Comparison of ENCODE assay signal across 11 mouse cellular contexts in genomic region chr4:137763920-137764495, GRCm38 (mm10). TPM values are rescaled to one million over a fixed set of nuclear protein-coding genes. Genes with fewer than 3 reads are reported as not detected.
DNase-seq lines count a peak whose midpoint lies in the region; ATAC-seq and TF ChIP-seq lines count a peak whose summit lies in the region.
"Had no signal": no experiment of that assay in that cellular context is flagged by ENCODE, and none has a peak within 500 bp of the region (broad histone marks: within the 10 kb centered on the region; RNA-seq: fewer than 3 reads in every experiment).

No protein-coding gene starts in this region.

- peaks cover 51% of the 10 kb centered on the region for H3K4me1 ChIP-seq in hindbrain, embryonic 10.5 days (replicated peaks)
- peaks cover 22% of the 10 kb centered on the region for H3K4me1 ChIP-seq in hindbrain, embryonic 12.5 days
- H3K4me1 ChIP-seq in lung, postnatal 0 days (ENCODE audit: insufficient read depth, low read depth, low read length), result 0 out of 2 replicates have a peak, but pooled peaks cover 2% of the 10 kb centered on the region
- H3K4me1 ChIP-seq in lung, adult 2 months (ENCODE audit: control insufficient read depth, insufficient read depth, low read length), result peaks cover 2% of the 10 kb centered on the region; the same call in 1 of the 2 replicates
- H3K4me1 ChIP-seq in embryonic facial prominence, embryonic 15.5 days, result peaks cover 30% of the 10 kb centered on the region

- no peak for ATAC-seq in hindbrain, embryonic 12.5 days (ENCODE audit: low FRiP score)
- peak; percentile 65 for ATAC-seq in lung, postnatal 0 days
- no peak for ATAC-seq in embryonic facial prominence, embryonic 15.5 days (ENCODE audit: insufficient number of reproducible peaks, low FRiP score, low TSS enrichment, low read depth)

- H3K4me3 ChIP-seq in hindbrain, embryonic 10.5 days, result no peak overlapping the region
- H3K4me3 ChIP-seq in hindbrain, embryonic 12.5 days, result no peak overlapping the region
- no peak overlapping the region for H3K4me3 ChIP-seq in lung, postnatal 0 days (ENCODE audit: low read depth, low read length)
- H3K4me3 ChIP-seq in lung, adult 2 months (replicated peaks; ENCODE audit: extremely low read depth, low read depth, low read length), result no peak overlapping the region
- H3K4me3 ChIP-seq in embryonic facial prominence, embryonic 15.5 days (replicated peaks), result no peak overlapping the region
- H3K4me3 ChIP-seq in left cerebral cortex, adult 2 months, result no peak overlapping the region
- H3K4me3 ChIP-seq: limb, embryonic 15.5 days; neural tube, embryonic 12.5 days had no signal

- H3K4me2 ChIP-seq in hindbrain, embryonic 12.5 days (replicated peaks), result no peak overlapping the region
- no peak overlapping the region for H3K4me2 ChIP-seq in lung, postnatal 0 days (replicated peaks; ENCODE audit: low read depth, low read length)
- no peak overlapping the region for H3K4me2 ChIP-seq in embryonic facial prominence, embryonic 15.5 days (replicated peaks)
- H3K4me2 ChIP-seq: heart, embryonic 11.5 days; limb, embryonic 15.5 days; neural tube, embryonic 12.5 days had no signal

- intact Hi-C loops in left cerebral cortex, adult 2 months (cut with DNase I), result no loop called here

- no peaks in the 10 kb centered on the region for H3K9me3 ChIP-seq in hindbrain, embryonic 10.5 days
- H3K9me3 ChIP-seq in hindbrain, embryonic 12.5 days (replicated peaks), result no peaks in the 10 kb centered on the region
- no peaks in the 10 kb centered on the region for H3K9me3 ChIP-seq in lung, postnatal 0 days (ENCODE audit: low read length)
- no peaks in the 10 kb centered on the region for H3K9me3 ChIP-seq in embryonic facial prominence, embryonic 15.5 days (replicated peaks)
- H3K9me3 ChIP-seq: limb, embryonic 15.5 days; neural tube, embryonic 12.5 days had no signal

- no peak for DNase-seq in hindbrain, embryonic 10.5 days (ENCODE audit: low spot score)
- peak; percentile 70 for DNase-seq in lung, postnatal 0 days (ENCODE audit: low spot score)
- DNase-seq in lung, adult 2 months, result no peak
- peak; percentile 38 for DNase-seq in lung, postnatal 25 days (ENCODE audit: low spot score)
- DNase-seq in left cerebral cortex, adult 2 months (ENCODE audit: extremely low spot score in 1 of 2, low spot score in 2 of 2), result no peak

- no peak for TF ChIP-seq EP300 in lung, postnatal 0 days (IDR thresholded peaks at IDR 0.05)

- no peak for TF ChIP-seq CTCF in lung, postnatal 0 days (IDR thresholded peaks at IDR 0.05)
- TF ChIP-seq CTCF in lung, adult 2 months (IDR thresholded peaks at IDR 0.05; ENCODE audit: insufficient read depth, low read length), result no peak
- TF ChIP-seq CTCF in left cerebral cortex, adult 2 months (IDR thresholded peaks at IDR 0.05), result no peak

- no peaks in the 10 kb centered on the region for H3K27me3 ChIP-seq in hindbrain, embryonic 10.5 days (ENCODE audit: insufficient read depth, poor library complexity, severe bottlenecking)
- no peaks in the 10 kb centered on the region for H3K27me3 ChIP-seq in hindbrain, embryonic 12.5 days
- H3K27me3 ChIP-seq in lung, postnatal 0 days (replicated peaks; ENCODE audit: insufficient read depth, low read length), result no peaks in the 10 kb centered on the region
- no peaks in the 10 kb centered on the region for H3K27me3 ChIP-seq in embryonic facial prominence, embryonic 15.5 days
- H3K27me3 ChIP-seq: limb, embryonic 15.5 days; neural tube, embryonic 12.5 days had no signal

- H3K9ac ChIP-seq in hindbrain, embryonic 12.5 days, result no peak overlapping the region
- H3K9ac ChIP-seq in lung, postnatal 0 days (replicated peaks; ENCODE audit: low read depth), result no peak overlapping the region
- H3K9ac ChIP-seq in embryonic facial prominence, embryonic 15.5 days, result no peak overlapping the region
- H3K9ac ChIP-seq: limb, embryonic 15.5 days; neural tube, embryonic 12.5 days had no signal

- TF ChIP-seq POLR2A in lung, adult 2 months (IDR thresholded peaks at IDR 0.05; ENCODE audit: borderline replicate concordance, extremely low read depth, low read depth, low read length), result no peak

- peak overlapping the region; percentile 54; the same call in 1 of the 2 replicates for H3K27ac ChIP-seq in hindbrain, embryonic 10.5 days
- no peak overlapping the region for H3K27ac ChIP-seq in hindbrain, embryonic 12.5 days
- H3K27ac ChIP-seq in lung, postnatal 0 days (ENCODE audit: low read length), result no peak overlapping the region
- peak overlapping the region; percentile 23; the same call in 1 of the 2 replicates for H3K27ac ChIP-seq in embryonic facial prominence, embryonic 15.5 days (replicated peaks)
- no peak overlapping the region for H3K27ac ChIP-seq in left cerebral cortex, adult 2 months
- H3K27ac ChIP-seq: limb, embryonic 15.5 days; neural tube, embryonic 12.5 days had no signal

- WGBS in hindbrain, embryonic 10.5 days, result 67% methylated on average over 8 of the region's 8 CpGs
- 73% methylated on average over 8 of the region's 8 CpGs for WGBS in hindbrain, embryonic 12.5 days
- WGBS in lung, postnatal 0 days, result 55% methylated on average over 8 of the region's 8 CpGs
- 54% methylated on average over 8 of the region's 8 CpGs for WGBS in lung, adult 2 months
- WGBS in embryonic facial prominence, embryonic 15.5 days, result 59% methylated on average over 8 of the region's 8 CpGs

- H3K36me3 ChIP-seq in hindbrain, embryonic 10.5 days, result no peaks in the 10 kb centered on the region
- no peaks in the 10 kb centered on the region for H3K36me3 ChIP-seq in hindbrain, embryonic 12.5 days
- H3K36me3 ChIP-seq in lung, postnatal 0 days (ENCODE audit: insufficient read depth, low read length), result no peaks in the 10 kb centered on the region
- no peaks in the 10 kb centered on the region for H3K36me3 ChIP-seq in embryonic facial prominence, embryonic 15.5 days
- H3K36me3 ChIP-seq: limb, embryonic 15.5 days; neural tube, embryonic 12.5 days had no signal

RNA-seq across cellular contexts. Expression of gene Alpl, which starts 32.2 kb away (rescaled TPM):
- 23.4 and 26.1 TPM in 2 replicates for polyA plus RNA-seq in hindbrain, embryonic 10.5 days (2016; fragmentation: Nextera tagmentation; extraction: Ambion mirVana)
- 13.6 and 15.9 TPM in 2 replicates for polyA plus RNA-seq in hindbrain, embryonic 12.5 days (2016; fragmentation: Nextera tagmentation; extraction: Ambion mirVana)
- 2.2 and 3.0 TPM in 2 replicates for polyA plus RNA-seq in lung, postnatal 0 days (2015; fragmentation: Nextera tagmentation; extraction: Ambion mirVana)
- polyA plus RNA-seq in lung, adult 2 months (2012; rRNA removed), result 5.4 and 5.5 TPM in 2 replicates
- 155 and 160 TPM in 2 replicates for polyA plus RNA-seq in embryonic facial prominence, embryonic 15.5 days (2015; fragmentation: Nextera tagmentation; extraction: Ambion mirVana)
- total RNA-seq in left cerebral cortex, adult 2 months (2021), result 1 to 10 TPM; 5.1 to 8.5 TPM
- total RNA-seq: megakaryocyte-erythroid progenitor cell, adult 5-6 weeks had no signal

Comparison
In these comparisons a context has a peak if more than half of its experiments do, and no peak if none do; other contexts are left out.
1. DNase-seq: peak in lung, postnatal 0 days (single experiment) and lung, postnatal 25 days (single experiment); none in hindbrain, embryonic 10.5 days (single experiment), lung, adult 2 months (single experiment) and left cerebral cortex, adult 2 months (0 of 2).
2. H3K27ac ChIP-seq: peak in hindbrain, embryonic 10.5 days (single experiment) and embryonic facial prominence, embryonic 15.5 days (single experiment); none in hindbrain, embryonic 12.5 days (single experiment), lung, postnatal 0 days (single experiment) and left cerebral cortex, adult 2 months (single experiment).